Mouse (Mus musculus) CD4-positive, CD25-positive, alpha-beta regulatory T cell, adult 2 months (primary cell): ENCODE measurements at regions not wholly inside any gene's neighbourhood (a gene's known extent, or its start where the extent isn't known, plus 50 kb on each side); places are given as distances from the start of the nearest gene placed in this dataset.
"Not testable (repeated sequence)": the region's sequence is repeated elsewhere in the genome, so short reads cannot be mapped to it uniquely, and the experiment has no call there.

Source experiments
- DNase-seq: peaks from one replicate; pipeline ENCODE4 v3.0.0-alpha.2; 2012; ENCODE audit warnings: low read depth, low spot score

DNA sequence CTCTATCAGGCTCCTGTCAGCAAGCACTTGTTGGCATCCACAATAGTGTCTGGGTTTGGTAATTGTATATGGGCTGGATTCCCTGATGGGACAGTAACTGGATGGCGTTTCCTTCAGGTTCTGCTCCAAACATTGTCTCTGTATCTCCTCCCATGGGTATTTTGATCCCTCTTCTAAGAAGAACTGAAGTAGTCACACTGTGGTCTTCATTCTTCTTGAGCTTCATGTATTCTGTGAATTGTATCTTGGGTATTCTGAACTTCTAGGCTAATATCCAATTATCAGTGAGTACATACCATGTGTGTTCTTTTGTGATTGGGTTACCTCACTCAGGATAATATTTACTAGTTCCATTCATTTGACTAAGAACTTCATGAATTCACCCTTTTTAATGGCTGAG, 119.2 kb upstream of the Gm21119 start:
- not testable (repeated sequence) for DNase-seq

DNA sequence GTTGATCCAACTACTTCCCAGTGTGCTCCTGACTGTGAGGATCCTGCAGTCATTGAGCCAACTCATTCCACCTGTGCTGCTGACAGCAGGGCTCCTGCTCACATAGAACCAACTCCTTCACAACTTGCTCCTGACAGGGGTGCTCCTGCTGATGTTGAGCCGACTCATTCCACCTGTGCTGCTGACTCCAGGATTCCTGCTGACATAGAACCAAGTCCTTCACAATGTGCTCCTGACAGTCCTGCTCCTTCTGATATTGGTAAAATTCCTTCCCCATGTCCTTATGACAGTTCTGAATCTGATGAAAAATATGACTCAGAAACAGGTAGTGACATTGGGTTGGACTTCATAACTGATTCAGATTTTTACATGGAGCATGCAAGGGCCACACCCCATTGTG, 100.8 kb upstream of the Gm21119 start:
- DNase-seq, result peak; percentile 5

DNA sequence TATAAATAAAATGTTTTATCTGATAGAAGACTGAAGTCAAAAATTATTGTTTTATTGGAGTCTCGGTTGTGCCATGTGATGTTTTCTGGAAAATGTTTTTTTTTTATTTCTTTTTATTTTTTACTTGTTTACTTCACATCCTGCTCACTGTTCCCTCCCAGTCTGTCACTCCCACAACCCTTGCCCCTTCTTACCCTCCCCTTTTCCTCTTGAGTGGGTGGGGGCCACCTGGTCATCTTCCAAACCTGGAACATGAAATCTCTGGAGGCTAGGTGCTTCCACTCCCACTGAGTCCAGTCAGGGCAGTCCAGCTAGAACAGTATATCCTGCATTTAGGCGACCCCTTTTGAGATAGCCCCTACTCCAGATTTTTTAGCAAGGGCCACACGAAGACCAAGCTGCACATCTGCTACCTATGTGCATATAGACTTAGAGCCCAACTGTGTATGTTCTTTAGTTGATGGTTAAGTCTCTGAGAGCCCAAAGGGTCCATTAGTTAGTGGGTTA, 98.3 kb upstream of the Gm21119 start:
- DNase-seq, result not testable (repeated sequence)

DNA sequence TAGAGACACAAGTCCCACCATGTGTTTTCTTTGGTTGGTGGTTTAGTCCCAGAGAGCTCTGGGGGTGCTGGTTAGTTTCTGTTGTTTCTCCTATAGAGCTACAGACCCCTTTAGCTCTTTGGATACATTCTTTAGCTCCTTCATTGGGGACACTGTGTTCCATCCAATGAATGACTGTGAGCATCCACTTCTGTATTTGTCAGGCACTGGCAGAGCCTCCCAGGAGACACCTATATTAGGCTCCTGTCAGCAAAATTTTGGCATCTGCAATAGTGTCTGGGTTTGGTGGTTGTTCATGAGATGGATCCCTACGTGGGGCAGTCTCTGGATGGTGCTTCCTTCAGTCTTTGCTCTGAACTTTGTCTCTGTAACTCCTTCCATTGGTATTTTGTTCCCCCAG, 97.2 kb upstream of the Gm21119 start:
- DNase-seq, result not testable (repeated sequence)

DNA sequence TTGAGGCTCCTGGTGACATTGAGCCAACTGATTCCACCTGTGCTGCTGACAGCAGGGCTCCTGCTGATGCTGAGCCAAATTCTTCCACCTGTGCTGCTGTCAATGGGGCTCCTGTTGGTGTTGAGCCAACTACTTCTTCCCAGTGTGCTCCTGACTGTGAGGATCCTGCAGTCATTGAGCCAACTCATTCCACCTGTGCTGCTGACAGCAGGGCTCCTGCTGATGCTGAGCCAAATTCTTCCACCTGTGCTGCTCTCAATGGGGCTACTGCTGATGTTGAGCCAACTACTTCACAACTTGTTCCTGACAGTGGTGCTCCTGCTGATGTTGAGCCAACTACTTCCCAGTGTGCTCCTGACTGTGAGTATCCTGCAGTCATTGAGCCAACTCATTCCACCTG, 90.2 kb upstream of the Gm21119 start:
- DNase-seq, result peak; percentile 0

DNA sequence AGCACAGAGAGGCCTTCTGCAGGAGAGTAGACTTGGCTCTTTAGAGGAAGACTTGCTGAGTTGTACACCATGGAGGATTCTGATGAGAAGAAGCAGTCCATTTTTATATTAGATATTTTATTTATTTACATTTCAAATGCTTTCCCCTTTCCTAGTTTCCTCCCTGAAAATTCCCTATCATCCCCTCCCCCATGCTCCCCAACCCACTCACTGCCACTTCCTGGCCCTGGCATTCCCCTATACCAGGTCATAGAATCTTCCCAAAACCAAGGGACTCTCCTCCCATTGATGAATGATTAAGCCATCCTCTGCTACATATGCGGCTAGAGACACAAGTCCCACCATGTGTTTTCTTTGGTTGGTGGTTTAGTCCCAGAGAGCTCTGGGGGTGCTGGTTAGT, 85.7 kb upstream of the Gm21119 start:
- not testable (repeated sequence) for DNase-seq

GRCm38 (mm10) chr8:20539031-20539430, 75.7 kb upstream of the Gm21119 start:
- not testable (repeated sequence) for DNase-seq

DNA sequence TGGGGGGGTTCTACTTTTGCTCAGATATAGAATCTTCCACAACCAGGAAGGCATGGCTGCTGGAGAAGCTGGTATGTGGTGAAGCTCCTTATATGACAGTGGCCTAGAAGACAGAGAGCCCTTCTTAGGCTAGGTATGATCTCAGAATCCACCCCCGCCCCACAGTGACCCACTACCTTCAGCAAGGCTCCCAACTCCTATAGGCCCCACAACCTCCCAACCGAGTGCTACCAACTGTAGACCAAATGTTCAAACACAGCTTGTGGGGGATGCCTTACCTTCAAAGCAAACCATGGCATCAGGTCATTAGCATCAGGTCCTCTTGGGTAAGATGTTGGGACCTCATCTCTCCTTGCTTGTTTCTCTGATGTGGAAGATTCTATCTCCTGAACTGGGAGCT, 70.6 kb upstream of the Gm21119 start:
- DNase-seq, result not testable (repeated sequence)

GRCm38 (mm10) chr8:20545347-20545746, 69.4 kb upstream of the Gm21119 start:
- not testable (repeated sequence) for DNase-seq

DNA sequence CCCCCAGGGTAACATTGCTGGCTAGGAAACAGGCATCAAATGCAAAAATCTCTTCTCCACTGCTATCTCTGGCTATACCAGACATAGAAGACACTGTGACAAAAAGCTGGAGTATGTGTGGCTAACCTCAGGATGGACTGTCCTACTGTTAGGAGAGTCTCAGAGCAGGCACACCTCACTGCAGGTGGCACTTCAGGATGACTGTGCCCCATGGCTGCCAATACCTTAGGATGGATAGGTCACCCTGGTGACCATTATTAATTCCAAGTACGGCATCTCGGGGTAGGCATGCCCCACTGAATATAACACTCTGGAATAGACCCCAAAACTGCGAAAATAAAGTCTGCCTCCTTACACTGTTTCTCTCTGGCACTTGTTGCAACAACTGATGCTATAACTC, 68.3 kb upstream of the Gm21119 start:
- DNase-seq, result not testable (repeated sequence)

DNA sequence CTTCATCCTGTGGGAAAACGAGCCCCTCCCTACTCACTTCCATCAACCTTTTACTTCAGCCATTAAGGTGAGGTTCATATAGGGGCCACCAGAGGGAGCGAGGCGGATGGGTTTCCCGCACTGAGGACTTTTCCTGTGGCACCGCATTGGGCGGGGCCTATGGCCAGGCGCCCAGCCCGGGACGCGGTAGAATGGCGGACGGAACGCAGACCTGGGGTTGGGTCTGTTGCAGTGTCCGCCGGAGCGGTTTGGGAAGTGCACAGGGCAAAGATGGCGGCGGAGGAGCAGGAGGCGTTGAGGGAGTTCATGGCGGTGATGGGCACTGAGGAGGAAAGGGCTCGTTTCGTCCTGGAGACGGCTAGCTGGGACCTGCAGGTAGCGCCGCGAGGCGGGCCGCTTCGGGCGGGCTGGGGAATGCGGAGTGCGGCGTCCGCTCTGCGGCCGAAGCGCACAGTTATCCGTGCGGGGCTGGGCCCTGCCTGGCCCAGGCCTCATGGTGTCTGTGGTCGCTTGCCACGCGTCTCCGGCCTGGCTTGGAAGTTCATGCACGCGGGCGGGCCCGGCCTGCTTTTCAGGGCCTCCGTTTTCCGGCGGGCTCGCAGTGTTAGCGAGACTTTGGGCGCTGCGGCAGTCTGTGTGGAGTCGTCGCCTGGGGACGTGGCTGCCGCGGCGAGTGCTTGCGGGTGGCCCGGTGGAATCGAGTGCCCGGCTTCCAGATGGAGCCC, 64.5 kb upstream of the Gm21119 start:
- DNase-seq, result peak; percentile 62

GRCm38 (mm10) chr8:20556501-20557181, 58.1 kb upstream of the Gm21119 start:
- not testable (repeated sequence) for DNase-seq

GRCm38 (mm10) chr8:20557184-20557583, 57.5 kb upstream of the Gm21119 start:
- DNase-seq, result peak; percentile 0

- not testable (repeated sequence) for DNase-seq
Measured at GRCm38 (mm10) chr8:20557609-20558008, 57.1 kb upstream of the Gm21119 start.
